Mouse (Mus musculus) A20 (cell line): Measurements from ENCODE around the gene Mfsd4b3.
A peak's percentile ranks its signal among the peaks of the same experiment; 100 is the strongest.
"Not testable (repeated sequence)": the region's sequence is repeated elsewhere in the genome, so short reads cannot be mapped to it uniquely, and the experiment has no call there.

ENCODE experiments used
- DNase-seq: peaks from one replicate; pipeline ENCODE4 v3.0.0-alpha.2; 2011; ENCODE audit warnings: low read depth, low spot score

The Mfsd4b3 gene

DNA sequence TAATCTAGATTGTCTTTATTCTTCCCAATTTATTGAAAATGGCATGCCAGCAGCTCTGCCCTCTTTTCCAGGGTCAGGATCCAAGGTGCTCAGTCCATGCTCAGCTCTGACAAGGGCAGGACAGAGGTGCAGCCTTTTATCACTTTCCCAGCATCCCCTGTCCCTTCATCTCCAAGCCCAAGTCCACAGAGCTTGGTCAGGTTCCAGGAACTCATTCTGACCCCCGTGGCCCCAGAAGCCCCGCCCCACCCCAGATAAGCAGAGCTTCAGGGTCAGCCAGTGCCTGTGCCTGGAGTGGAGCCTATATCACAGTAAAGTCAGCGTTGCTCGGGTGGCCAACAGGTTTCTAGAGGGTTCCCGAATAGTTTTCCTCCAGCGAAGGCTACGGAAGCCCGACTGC is 35.4 kb downstream of the Mfsd4b3 start:
- DNase-seq, result not testable (repeated sequence)

DNA sequence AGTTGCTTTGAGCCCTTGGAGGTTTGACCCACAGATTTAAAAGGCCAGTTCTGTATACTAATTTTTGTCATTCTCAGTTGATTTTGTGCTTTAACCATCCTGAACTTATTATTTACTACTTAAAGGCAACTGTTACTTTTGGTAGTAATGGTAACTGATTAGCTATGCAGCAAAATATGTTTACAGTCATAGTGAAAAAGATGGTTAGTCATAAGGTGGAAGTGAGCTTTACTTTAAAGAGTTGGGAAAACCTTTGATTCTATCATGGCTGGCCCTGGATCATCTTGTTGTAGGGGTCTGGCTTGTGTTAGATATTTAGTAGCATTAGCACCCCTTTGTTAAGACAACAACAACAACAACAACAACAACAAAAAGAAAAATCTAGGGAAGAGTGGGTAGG is 47.3 kb downstream of the Mfsd4b3 start:
- no peak for DNase-seq

DNA sequence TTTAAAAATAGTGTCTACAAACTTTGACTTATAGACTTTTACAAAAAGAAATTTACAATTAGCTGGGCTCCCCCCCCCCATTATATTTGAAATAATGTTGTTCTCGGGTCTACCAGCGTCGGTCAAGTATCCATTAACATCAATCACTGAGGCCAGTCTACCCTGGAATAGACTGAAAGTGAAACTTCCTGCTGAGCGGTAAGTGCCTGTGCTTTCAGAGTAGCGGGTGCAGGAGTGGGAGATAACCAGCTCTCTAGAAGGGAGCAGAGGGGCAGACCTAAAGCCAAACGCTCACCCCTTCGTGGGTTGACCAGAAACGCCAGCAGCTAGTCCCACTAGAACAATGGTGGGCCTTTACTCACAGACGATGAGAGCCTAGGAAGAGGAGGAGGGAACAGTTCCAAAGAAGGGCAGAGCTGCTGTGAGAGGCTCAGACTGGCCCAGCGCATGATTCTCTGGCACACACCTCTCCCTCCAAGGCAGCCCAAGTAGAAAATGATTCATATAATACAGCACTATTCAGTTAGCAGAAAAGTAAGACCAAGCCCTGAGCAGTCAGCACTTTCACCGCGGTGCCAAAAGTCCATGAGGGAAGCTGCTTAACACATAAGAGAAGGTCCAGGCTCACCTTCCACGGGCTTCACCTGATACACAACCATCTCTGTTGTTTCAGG is 51.0 kb downstream of the Mfsd4b3 start:
- DNase-seq, result no peak

DNA sequence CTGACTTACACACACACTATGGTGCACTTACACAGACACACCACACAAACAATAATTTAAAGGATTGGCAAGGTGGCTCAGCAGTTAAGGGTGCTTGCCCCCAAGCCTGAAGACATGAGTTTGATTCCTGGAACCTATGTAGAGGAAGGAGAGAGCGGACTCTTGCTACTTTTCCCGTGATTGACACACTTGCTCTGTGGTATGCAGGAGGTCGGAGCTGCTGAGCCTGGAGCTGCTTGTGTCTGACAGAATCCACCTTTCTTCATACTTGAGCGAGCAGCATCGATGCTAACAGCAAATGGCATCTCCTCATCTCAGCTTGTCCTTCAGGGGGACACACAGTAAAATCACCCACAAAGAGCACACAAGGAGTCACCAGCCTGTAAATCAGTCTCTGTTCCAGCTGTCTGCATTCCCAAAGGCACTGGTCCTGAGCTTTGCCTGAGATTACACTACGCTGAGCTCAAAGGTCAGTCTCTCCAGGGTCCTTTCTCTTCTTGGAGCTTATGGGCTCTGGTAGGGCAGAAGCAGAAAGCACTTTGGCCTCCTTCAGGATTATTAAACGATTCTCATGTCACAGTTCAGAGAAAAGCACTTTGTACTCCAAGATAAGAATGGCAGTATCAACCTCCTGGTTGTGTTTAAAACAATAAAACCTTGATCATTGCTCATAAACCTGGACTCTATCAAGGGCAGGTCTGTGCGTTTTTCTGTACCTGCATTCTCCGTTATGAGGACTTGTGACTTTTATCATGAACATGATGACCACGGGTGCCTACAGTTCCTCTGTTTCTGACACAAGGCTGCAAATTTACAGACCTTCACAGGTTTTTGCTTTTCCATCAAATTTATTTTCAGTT is 52.9 kb downstream of the Mfsd4b3 start:
- DNase-seq, result no peak

DNA sequence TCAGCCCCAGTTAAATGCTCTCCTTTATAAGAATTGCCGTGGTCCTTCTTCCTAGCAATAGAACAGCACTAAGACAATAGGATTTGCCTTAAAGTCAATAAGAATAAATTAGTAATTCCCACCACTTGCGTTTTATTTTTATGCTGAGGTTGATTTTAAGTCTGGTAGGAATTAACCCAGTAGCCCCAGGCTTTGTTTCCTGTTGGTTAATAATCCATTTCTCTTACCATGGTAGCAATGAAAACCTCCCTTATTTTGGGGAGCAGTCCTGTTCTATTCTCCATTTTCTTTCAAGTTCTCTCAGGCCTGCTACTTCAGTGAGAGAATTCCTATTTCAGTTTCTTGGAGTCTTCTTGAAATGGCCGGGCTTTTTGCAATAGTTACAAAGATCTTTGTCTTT is 55.8 kb downstream of the Mfsd4b3 start:
- DNase-seq, result no peak

DNA sequence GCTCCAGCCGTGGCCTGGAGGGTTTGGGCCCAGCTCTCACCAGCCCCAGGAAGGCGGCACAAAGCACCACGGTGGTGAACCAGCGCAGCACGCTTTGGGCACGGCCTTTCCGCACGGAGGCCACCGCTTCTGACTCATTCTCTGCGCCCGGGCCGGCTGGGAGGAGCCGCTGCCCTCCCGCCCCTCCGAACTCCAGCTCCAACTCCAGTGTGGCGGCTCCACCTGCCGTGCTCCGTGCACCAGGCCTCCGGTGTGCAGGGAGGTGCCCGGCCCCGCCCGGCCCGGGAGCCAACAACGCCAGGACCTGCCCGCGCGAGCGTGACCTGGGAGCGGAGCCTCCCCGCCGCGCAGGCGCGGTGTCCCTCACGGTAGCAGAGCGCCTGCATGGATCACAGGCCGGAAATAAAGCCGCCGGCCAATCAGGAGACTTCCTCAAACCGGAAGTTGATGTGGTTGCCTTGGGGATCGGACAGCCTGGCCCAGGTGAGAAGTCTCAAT is 61.0 kb downstream of the Mfsd4b3 start, which contains the start of gene Mfsd4b4:
Mfsd4b4 (minus strand) TSS at position 365 of the 498 bp plus-strand sequence.
- DNase-seq, result peak; percentile 84
